20 mouse cellular contexts compared by ENCODE assay signal in genomic region chr13:53195951-53196677, GRCm38 (mm10).
DNase-seq lines count a peak whose midpoint lies in the region; ATAC-seq lines count a peak whose summit lies in the region.
"Had no signal": no experiment of that assay in that cellular context is flagged by ENCODE, and none has a peak within 500 bp of the region (broad histone marks: within the 10 kb centered on the region; RNA-seq: fewer than 3 reads in every experiment).

No protein-coding gene starts in this region.

- 59% methylated on average over 6 of the region's 6 CpGs for WGBS in embryonic facial prominence, embryonic 14.5 days
- WGBS in forebrain, embryonic 15.5 days: 67% methylated on average over 6 of the region's 6 CpGs
- WGBS in limb, embryonic 15.5 days: 42% methylated on average over 6 of the region's 6 CpGs
- 85% methylated on average over 6 of the region's 6 CpGs for WGBS in heart, embryonic 12.5 days

- no peak overlapping the region for H3K4me3 ChIP-seq in embryonic facial prominence, embryonic 14.5 days (ENCODE audit: low read depth, low read length)
- no peak overlapping the region for H3K4me3 ChIP-seq in forebrain, embryonic 15.5 days
- no peak overlapping the region for H3K4me3 ChIP-seq in limb, embryonic 15.5 days
- H3K4me3 ChIP-seq in heart, embryonic 12.5 days: no peak overlapping the region
- H3K4me3 ChIP-seq: heart, embryonic 15.5 days; hindbrain, embryonic 12.5 days; layer of hippocampus, adult 2 months; neural tube, embryonic 15.5 days had no signal

- H3K27ac ChIP-seq in embryonic facial prominence, embryonic 14.5 days (replicated peaks; ENCODE audit: low read depth, low read length): no peak overlapping the region
- peak overlapping the region; percentile 86 for H3K27ac ChIP-seq in forebrain, embryonic 15.5 days (replicated peaks)
- H3K27ac ChIP-seq in limb, embryonic 15.5 days: peak overlapping the region; percentile 54; the same call in 1 of the 2 replicates
- H3K27ac ChIP-seq in heart, embryonic 12.5 days (ENCODE audit: poor library complexity, severe bottlenecking): no peak overlapping the region
- H3K27ac ChIP-seq: heart, embryonic 15.5 days; hindbrain, embryonic 12.5 days; layer of hippocampus, adult 2 months; neural tube, embryonic 15.5 days had no signal

- no peaks in the 10 kb centered on the region for H3K9me3 ChIP-seq in embryonic facial prominence, embryonic 14.5 days (ENCODE audit: control insufficient read depth, low read length)
- no peaks in the 10 kb centered on the region for H3K9me3 ChIP-seq in forebrain, embryonic 15.5 days
- H3K9me3 ChIP-seq in limb, embryonic 15.5 days: no peaks in the 10 kb centered on the region
- no peaks in the 10 kb centered on the region for H3K9me3 ChIP-seq in heart, embryonic 12.5 days (replicated peaks)
- H3K9me3 ChIP-seq: heart, embryonic 15.5 days; hindbrain, embryonic 12.5 days; neural tube, embryonic 15.5 days had no signal

- H3K9ac ChIP-seq in embryonic facial prominence, embryonic 14.5 days (ENCODE audit: low read depth, low read length): no peak overlapping the region
- H3K9ac ChIP-seq in forebrain, embryonic 15.5 days (replicated peaks): no peak overlapping the region
- H3K9ac ChIP-seq in limb, embryonic 15.5 days: no peak overlapping the region
- no peak overlapping the region for H3K9ac ChIP-seq in heart, embryonic 12.5 days
- H3K9ac ChIP-seq: heart, embryonic 15.5 days; hindbrain, embryonic 12.5 days; neural tube, embryonic 15.5 days had no signal

- peak; percentile 36 to 44 for DNase-seq in kidney, postnatal 4 days
- DNase-seq in kidney, postnatal 10 days: no peak
- no peak for DNase-seq in embryonic facial prominence, embryonic 14.5 days (ENCODE audit: low spot score)
- no peak for DNase-seq in adrenal gland, postnatal 10 days
- DNase-seq in left cerebral cortex, postnatal 36 days (ENCODE audit: low spot score in 2 of 2): no peak
- DNase-seq: cerebellum, adult 9-11 months; kidney, adult 18-20 months; liver; lung, adult 18-20 months; lung, postnatal 4 days; right cerebral cortex, postnatal 4 days had no signal

- no peaks in the 10 kb centered on the region for H3K27me3 ChIP-seq in embryonic facial prominence, embryonic 14.5 days (replicated peaks; ENCODE audit: control insufficient read depth, insufficient read depth, low read length)
- H3K27me3 ChIP-seq in forebrain, embryonic 15.5 days: no peaks in the 10 kb centered on the region
- H3K27me3 ChIP-seq in limb, embryonic 15.5 days: no peaks in the 10 kb centered on the region
- H3K27me3 ChIP-seq in heart, embryonic 12.5 days (replicated peaks): no peaks in the 10 kb centered on the region
- H3K27me3 ChIP-seq: heart, embryonic 15.5 days; hindbrain, embryonic 12.5 days had no signal

- intact Hi-C loops in left cerebral cortex, postnatal 36 days (cut with DNase I): no loop called here

- ATAC-seq in embryonic facial prominence, embryonic 14.5 days (ENCODE audit: low read depth): no peak
- peak; percentile 59; the same call in 1 of the 2 replicates for ATAC-seq in forebrain, embryonic 15.5 days (replicated peaks)
- no peak for ATAC-seq in limb, embryonic 15.5 days (ENCODE audit: insufficient number of reproducible peaks, low FRiP score, low TSS enrichment, low read depth)
- no peak for ATAC-seq in heart, embryonic 12.5 days (ENCODE audit: insufficient number of reproducible peaks, low FRiP score)
- ATAC-seq: CD4-positive, CD25-positive, alpha-beta regulatory T cell, adult 4 months had no signal

- H3K4me2 ChIP-seq in embryonic facial prominence, embryonic 14.5 days (ENCODE audit: low read depth, low read length): 0 out of 2 replicates have a peak overlapping the region, but pooled peaks have one; percentile 15
- no peak overlapping the region for H3K4me2 ChIP-seq in forebrain, embryonic 15.5 days (replicated peaks)
- H3K4me2 ChIP-seq in limb, embryonic 15.5 days: no peak overlapping the region
- no peak overlapping the region for H3K4me2 ChIP-seq in heart, embryonic 12.5 days
- H3K4me2 ChIP-seq: heart, embryonic 15.5 days; hindbrain, embryonic 12.5 days; midbrain, embryonic 11.5 days; neural tube, embryonic 15.5 days had no signal

- H3K36me3 ChIP-seq in embryonic facial prominence, embryonic 14.5 days (ENCODE audit: control insufficient read depth, insufficient read depth, low read length): no peaks in the 10 kb centered on the region
- no peaks in the 10 kb centered on the region for H3K36me3 ChIP-seq in forebrain, embryonic 15.5 days
- H3K36me3 ChIP-seq in limb, embryonic 15.5 days: no peaks in the 10 kb centered on the region
- no peaks in the 10 kb centered on the region for H3K36me3 ChIP-seq in heart, embryonic 12.5 days
- H3K36me3 ChIP-seq: heart, embryonic 15.5 days; hindbrain, embryonic 12.5 days; neural tube, embryonic 15.5 days had no signal

- H3K4me1 ChIP-seq in embryonic facial prominence, embryonic 14.5 days (ENCODE audit: control insufficient read depth, insufficient read depth, low read length): peaks cover 58% of the 10 kb centered on the region
- peaks cover 30% of the 10 kb centered on the region for H3K4me1 ChIP-seq in forebrain, embryonic 15.5 days
- H3K4me1 ChIP-seq in limb, embryonic 15.5 days: peaks cover 90% of the 10 kb centered on the region
- H3K4me1 ChIP-seq in heart, embryonic 12.5 days (replicated peaks): peaks cover 75% of the 10 kb centered on the region

Comparison
In these comparisons a context has a peak if more than half of its experiments do, and no peak if none do; other contexts are left out.
1. DNase-seq: peak in kidney, postnatal 4 days (2 of 2); none in kidney, postnatal 10 days (single experiment), embryonic facial prominence, embryonic 14.5 days (single experiment), adrenal gland, postnatal 10 days (single experiment) and left cerebral cortex, postnatal 36 days (0 of 2).
2. H3K27ac ChIP-seq: peak in forebrain, embryonic 15.5 days (single experiment) and limb, embryonic 15.5 days (single experiment); none in embryonic facial prominence, embryonic 14.5 days (single experiment) and heart, embryonic 12.5 days (single experiment).